Mouse (Mus musculus) neural tube, embryonic 10.5 days (tissue): ENCODE measurements around the gene Arhgap44.

Experiments used
- DNase-seq: peaks from one replicate; pipeline ENCODE4 v3.0.0-alpha.2; 2017; ENCODE audit warnings: low spot score; ENCODE audit errors: extremely low spot score

Arhgap44 gene

DNA sequence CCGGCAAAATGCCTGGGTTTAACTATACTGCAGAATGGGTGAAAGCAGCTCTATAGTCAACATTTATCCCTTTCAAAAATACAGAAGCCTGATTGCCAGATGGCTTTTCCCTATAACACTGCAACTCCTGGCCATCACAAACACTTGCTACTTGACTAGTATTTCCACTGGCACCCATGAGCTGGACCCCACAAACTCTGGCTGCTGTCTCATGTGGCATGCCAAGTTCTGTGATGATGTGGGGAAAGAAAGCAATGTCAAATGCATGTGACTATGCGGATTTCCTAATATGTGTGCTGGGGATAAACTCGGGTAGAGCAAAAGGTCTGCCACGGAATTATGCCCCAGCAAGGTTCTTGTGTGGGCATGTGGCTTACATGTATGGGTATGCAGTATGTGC lies 156.7 kb downstream of the Arhgap44 start:
- DNase-seq, result no peak

DNA sequence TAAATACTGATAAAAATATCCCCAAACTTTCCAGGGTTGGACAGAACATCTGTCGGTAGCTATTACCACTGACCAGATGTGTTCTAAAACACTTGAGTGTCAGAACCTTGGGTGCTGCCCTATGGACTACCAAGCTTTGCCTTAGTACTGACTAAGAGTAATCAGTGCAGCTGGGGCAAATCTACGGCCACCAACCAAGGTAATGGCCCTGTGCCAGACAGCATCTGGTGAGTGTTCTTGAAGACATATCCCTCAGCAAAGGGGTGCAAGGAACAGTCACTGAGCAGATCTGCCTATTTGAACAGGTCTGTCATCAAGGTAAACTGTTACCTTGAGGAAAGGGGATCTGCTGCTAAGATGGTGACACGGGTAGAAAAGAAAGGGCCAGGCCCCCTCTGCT lies 157.9 kb downstream of the Arhgap44 start:
- DNase-seq, result no peak

DNA sequence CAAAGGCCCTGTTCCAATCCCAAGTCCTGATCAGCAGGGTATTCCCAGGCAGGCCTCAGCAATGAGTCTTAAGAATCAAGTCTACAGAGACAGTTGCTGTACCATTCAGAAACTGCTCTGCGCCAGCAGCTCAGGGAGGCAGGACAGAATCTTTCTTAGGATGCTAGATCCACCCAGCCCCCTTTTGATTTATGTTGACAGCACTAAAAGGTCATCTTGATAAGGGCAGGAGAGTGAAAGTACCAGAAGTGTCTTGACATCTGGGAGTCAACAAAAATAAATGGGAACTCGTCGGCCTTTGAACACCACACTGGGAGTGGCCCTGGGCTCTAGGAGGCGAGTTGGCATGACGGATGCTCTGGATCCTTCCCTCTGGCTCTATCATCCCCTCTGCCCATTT lies 159.2 kb downstream of the Arhgap44 start:
- no peak for DNase-seq

DNA sequence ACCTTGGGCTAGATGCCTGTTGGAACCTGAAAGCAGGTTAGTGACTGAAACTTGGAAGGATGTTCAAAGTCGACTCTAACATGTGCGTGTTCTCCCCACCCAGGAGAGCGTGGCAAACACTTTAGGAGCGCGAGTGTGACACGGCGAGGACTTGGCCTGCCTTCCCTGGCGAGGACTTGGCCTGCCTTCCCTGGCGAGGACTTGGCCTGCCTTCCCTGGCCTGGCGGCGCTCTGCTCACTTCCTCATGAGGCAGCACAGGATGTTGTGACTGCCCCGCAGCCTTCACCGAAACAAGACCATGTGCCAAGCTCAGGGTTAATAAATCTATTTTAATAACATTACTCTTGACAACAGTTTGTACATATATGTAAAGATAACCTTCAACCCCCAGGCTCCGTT lies 161.0 kb downstream of the Arhgap44 start:
- DNase-seq, result no peak

DNA sequence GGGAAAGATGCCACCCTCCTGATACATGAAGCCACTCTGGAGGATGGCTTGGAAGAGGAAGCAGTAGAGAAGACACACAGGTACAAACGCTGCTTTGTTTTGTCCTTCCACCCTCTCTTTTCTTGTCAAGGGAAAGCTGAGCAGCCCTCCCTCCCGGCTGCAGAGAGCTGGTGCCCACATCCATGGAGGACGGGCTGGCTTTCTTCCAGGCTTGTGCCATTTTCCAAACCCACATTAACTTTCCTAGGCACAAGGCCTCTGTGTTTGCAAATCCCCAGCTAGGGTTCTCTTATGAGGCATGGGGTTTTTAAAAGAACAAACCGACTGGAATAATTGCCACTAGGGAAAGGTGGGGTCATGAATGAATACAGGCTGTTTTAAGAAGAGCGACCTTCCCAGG lies 163.1 kb downstream of the Arhgap44 start:
- no peak for DNase-seq

DNA sequence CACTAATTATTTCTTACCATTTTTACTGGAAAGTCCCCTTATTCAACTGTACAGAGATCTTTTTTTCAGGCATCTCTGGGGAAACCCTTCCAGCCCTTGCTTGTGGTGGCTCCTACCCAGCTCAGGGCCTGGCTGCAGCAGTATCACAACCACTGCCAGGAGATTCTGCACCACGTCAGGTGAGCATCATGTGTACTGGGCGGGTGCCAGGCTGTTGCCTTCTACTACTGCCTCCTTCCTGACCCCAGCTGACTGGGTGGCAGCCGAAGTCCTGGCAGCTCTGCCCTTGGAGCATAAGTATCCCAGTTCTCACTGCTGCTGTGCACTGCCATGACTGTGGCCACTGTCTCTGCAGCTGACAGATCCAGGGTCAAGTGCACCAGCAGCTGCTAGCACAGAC lies 164.3 kb downstream of the Arhgap44 start:
- no peak for DNase-seq

DNA sequence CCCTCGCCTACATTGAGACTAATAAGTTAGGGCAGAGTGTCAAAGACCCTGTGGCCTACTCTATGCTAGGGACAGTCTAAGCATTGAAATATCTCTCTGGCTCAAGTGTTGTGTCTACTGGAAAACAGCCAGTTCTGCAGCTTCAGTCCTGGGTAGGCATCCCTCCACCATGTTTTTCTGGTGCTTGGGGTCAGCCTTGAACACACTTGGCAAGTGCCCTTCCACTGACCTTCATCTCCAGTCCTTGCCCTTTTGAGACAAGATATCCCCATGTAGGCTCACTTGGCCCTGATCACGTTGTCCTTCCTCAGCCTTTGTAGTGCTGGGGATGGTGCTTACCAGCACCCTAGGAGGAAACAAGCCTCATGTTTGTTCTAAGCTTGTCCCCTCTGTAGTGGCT lies 174.2 kb downstream of the Arhgap44 start:
- no peak for DNase-seq

DNA sequence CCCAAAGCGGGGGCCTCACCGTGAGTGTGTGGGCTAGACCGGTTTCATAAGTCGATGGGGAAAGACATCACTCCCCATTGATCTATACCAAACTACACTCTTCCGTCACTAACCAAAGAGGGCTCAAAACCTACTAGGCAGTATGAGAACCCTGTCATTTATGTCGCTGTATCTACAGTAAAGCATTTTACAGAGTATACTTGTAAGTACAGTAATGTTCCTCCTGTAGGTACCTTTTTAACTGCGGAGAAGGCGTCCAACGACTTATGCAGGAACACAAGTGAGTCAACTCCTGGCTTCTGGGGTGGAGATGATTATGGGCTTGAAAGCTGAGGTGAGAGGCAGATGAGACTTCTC lies 183.3 kb downstream of the Arhgap44 start:
- no peak for DNase-seq

DNA sequence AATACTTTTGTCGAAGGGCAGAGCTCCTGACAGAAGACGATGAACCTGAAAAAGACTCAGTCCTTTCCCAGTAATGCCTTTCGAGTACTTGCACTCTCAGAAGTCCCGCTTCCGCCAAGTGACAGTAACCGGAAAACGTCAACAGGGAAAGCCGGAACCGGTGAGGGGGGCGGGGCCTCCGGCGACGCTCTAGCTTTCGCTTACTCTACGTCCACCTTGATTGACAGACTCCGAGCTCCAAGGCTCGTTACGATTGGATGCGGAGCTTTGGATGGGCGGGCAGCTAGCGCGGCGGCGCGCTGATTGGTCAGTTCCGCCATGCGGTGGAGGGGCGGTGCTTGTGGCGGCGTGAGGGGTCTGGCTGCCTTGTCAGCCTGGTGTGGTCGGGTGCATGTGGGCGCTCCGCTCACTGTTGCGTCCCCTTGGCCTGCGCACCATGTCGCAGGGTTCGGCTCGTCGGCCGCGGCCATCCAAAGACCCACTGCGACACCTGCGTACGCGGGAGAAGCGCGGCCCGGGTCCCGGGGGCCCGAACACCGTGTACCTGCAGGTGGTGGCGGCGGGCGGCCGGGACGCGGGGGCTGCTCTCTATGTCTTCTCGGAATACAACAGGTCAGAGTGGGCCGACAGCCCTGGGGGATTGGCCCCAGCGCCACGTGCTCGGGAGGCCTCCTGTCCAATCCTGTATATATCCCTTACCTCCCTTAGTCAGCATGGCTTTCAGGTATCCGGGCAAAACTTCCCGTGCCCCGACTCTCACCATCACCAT lies 183.9 kb downstream of the Arhgap44 start, which contains the start of gene Elac2:
TSS of gene Elac2 (plus strand) at position 319 of the 769 bp plus-strand sequence.
- DNase-seq, result peak; percentile 95

DNA sequence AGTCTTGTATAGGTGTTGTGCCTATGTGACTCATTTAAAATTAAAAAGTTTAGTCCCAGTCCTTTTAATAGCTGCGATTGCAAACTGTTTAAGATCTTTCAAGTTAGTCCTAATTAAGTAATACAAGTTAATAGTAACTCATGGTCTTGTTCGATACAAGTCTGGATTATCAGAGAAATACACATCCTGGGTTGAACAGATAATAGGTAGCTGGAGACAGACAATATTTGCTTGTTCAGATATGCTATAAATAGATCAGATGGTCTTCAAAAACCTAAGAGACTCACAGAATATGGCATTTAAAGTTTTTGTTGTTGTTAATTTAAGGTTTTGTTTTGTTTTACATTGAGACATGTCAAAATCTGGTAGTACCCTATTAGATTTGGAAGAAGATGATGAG lies 190.3 kb downstream of the Arhgap44 start:
- DNase-seq, result no peak

DNA sequence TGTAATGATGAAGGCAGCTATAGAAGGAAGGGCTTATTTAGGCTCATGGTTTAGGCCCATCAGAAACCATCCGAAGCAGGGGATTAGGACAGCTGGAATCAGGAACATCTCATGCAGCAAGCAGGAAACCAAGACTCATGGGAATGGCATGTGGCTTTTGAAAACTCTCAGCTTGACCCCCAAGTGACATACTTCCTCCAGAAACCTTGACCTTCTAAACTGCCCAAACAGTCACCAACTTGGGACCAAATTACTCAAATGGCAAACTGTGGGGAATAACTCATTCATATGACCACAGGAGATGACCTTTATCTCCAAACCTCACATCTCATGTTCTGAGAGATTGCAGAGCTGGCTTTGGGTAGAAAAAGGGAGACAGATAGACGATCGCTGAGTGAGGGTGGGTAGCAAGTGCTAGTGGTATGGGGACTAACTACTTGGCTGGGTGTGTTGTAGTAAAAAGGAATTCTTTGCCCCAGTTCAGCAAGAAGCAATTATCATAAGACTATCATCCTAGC lies 191.2 kb downstream of the Arhgap44 start:
- DNase-seq, result no peak

DNA sequence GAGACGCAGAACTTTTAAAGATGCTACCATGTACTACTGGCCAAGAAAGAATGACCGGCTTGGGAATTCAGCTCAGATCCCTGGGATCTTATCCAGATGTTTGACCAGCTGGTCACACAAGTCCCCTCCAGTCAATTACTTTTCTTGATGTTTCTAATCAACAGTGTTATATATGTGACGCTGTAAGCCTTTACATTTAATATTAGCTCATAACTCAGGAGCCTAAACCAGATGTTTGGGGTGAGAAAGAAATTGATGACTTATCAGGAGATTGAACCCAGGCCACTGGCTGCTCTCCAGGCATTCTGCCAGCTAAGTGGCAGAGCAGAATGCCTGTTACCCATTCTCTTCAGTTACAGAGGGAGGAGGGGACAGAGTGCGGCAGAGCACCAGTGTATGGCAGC lies 193.8 kb downstream of the Arhgap44 start:
- no peak for DNase-seq

DNA sequence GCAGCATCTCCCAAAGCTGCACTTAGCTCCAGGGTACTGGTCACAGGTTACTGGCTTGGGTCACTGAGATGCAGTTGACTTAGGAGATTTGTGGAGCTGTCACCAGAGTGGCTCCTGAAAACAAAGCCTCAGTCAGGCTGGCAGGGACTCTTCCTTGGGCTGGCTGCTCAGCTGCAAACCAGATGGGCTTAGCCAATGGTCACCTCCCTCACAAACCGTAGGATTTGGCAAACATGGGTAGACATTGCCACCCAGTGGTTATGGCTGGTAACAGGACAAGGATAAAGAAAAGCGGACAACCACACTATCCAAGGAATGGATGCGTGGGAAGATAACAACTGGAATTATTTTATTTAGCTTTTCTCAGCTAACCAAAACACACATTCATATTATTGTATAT lies 194.3 kb downstream of the Arhgap44 start:
- DNase-seq, result peak; percentile 88

DNA sequence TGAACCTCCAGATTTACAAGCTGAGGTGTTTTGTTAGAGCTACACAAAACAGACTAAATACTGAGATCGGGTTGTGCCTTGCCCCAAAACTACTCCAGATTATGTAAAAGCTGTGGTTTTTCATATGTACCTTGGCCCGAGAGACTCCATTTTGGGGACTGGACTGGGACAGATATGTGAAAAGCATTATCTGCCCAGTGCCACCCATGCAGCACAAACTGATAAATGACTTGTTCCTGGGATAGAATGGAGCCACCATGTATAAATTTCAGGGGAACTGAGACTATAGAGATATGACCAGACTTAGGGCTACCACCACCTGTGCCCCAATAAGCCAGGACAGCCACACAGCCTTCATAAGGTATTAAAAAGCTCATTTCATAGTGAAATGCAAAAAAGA lies 200.1 kb downstream of the Arhgap44 start:
- DNase-seq, result no peak

DNA sequence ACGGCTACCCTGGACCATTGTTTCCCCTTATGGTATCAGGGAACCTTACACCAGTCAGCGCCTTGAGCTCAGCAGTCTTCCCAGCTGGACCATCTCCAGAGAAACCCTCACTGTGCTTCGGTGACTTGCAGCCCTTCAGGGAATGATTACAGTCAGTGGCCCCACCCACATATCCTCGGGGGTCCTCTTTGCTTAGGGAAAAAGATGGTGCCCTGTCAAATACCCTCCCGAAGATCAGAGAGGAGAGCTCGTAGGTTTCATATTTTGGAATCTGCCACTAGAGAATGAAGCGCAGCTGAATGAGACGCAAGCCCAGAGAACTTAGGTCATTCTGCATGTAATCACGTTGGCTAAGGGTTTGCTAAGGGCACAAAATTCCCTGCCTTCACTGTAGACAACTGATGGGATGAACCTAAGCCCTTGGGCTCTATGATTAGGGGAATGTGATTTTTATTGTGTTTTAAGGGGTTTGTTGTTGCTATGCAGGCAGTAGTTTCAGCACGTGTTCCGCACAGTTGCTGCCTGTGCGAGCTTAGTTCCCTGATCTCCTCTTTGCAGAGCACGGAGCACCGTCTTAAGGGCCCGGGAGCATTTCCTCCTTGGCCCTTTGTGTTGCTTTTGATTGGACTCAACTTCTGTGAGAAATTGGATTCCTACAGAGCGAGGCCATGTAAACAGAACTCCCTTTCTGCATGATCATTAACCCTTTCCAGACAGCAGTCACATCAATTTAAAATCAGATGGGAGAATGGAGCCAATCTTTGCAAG lies 205.6 kb downstream of the Arhgap44 start:
- DNase-seq, result peak; percentile 48
